Mouse (Mus musculus) cerebellum, adult 8-10 months (tissue): ENCODE data around the gene Olfr1469.
"Not testable (repeated sequence)": the region's sequence is repeated elsewhere in the genome, so short reads cannot be mapped to it uniquely, and the experiment has no call there.

ENCODE experiments used
- DNase-seq: peaks from one replicate; pipeline ENCODE4 v3.0.0; 2022

The Olfr1469 gene

DNA sequence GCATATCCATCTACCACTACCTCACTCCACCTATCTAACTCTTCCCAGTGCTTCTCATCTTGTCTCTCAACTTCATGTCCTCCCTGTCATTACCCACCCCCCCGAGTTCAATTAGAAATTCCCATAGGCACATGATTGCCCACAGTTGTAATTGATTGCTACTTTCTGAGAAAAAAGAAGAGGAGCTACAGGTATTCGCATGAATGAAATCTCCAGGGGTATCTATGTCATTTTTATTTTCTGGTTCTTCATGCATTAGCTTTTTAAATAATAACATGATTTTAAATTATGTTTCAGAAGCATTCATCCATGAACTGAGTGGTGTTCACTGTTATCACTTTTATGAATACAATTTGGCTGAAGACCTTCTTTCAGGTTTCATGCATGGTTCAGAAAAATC is at the start of gene Olfr1469:
Gene Olfr1469, plus strand, starts transcription at position 301 of the 400 bp plus-strand sequence.
- DNase-seq = no peak

- DNase-seq = no peak
Measured at GRCm38 (mm10) chr19:13361936-13362335, 45.7 kb upstream of the Olfr1469 start, which contains the start of gene Olfr1467. Olfr1467 (plus strand) TSS chr19:13362236.

DNA sequence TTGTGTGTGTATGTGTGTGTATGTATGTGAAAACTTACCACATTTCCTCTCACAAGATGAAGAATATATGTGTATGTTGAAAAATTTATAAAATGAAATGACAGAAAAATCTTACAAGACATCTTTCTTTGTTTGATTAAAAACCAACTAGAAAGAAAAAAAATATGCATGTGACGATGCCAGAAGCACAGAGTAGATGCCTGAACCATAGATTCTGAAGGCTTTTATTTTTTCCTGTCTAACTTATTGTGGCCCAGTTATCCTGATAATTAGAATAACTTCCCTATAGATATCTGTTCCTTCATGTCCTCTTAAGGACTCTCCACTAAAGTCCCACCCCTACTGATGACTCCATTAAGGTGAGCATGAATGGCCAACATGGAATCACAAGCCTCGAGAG is 35.5 kb downstream of the Olfr1469 start, which contains the start of gene Olfr1471:
Gene Olfr1471, plus strand, starts transcription at position 301 of the 400 bp plus-strand sequence.
- not testable (repeated sequence) for DNase-seq

GRCm38 (mm10) chr19:13455986-13456385 is 48.3 kb downstream of the Olfr1469 start, which contains the start of gene Olfr1472:
Olfr1472 (minus strand) TSS chr19:13456086.
- no peak for DNase-seq
